Mouse (Mus musculus) bone marrow macrophage, adult 2 months (primary cell): ENCODE results near the gene Asb18.

Experiments used
- CTCF ChIP-seq: IDR thresholded peaks from 2 replicates; pipeline ENCODE4 v1.5.1; 2012; ENCODE audit warnings: low read depth, mild to moderate bottlenecking, low read length, moderate library complexity
- POLR2A ChIP-seq: IDR thresholded peaks from 2 replicates; pipeline ENCODE4 v1.6.1; 2012; ENCODE audit warnings: mild to moderate bottlenecking, low read depth, low read length, borderline replicate concordance

GRCm38 (mm10) chr1:89923642-89924020, 90.8 kb downstream of the Asb18 start:
- no peak for TF ChIP-seq POLR2A
- TF ChIP-seq CTCF = no peak
